Mouse (Mus musculus): ENCODE measurements around the gene Marc2. TPM values are rescaled to one million over a fixed set of nuclear protein-coding genes. Genes with fewer than 3 reads are reported as not detected.

Marc2 gene
- total RNA-seq, 2 experiments from 2014 or later, result 106 to 111 TPM

DNA sequence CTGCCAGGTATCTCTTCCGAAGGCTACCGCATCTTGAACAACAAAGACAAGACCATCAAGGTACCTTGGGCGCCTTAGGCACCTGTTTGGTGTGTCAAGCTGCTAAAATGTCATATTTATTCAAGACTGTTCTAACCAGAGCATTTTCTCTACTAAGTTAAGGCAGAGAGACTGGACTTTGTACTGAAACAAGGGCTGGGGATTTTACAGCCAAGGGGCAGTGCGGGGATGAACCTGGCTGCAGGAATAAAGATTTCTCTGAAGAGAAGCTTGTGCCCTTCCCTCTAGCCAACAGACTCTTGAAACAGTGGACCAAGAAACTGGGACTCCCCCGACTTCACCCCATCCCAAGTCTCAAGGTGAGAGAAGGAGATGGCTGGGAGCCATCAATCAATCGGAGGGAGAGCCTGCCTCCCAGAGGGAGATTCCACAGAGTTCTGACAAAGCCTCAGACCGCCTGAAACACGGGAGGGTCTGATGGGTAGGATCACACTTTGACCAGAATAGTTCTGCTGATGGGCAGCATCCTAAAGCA, 34.5 kb downstream of the Marc2 start:
- no peak for DNase-seq (ENCODE audit: low spot score)
- intact Hi-C loops (cut with DNase I), result no loop called here

DNA sequence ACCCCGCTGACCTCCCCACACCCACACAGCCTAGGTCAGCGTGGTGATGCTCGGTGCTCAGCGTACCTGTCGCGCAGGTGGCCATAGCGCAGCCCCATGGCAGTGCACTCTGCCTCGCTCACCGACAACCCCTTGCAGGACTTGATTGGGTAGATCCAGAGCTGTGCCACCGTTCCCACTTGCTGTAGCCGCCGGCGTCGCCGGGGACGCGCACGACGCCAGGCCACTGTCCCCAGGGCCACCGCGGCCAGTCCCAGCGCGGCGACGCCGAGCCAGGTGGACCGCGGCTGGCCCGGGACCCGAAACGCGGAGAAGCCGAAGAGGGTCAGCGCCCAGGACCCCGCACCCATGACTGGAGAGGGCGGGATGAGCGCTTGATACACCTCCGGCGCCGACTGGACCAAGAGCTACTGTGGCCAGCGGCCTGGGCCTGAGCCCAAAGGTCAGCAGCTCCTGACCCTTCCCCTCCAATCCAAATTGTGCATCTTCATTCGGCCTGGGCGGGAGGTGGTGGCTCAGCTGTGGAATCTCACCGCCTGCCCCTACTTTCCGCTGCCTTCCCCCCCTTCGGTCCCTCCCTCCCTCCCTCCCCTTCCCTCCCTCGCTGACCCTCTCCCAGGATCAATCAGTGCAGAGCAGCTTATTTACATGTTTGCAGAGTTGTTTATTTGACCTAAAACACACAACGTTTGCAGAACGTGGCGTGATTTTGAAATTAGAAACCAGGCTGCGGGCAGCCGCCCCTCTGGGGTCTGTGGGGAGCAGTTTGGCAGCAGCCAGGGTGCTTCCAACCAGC, 35.3 kb downstream of the Marc2 start, which contains the start of gene Marc1:
Marc1 (minus strand) TSS at position 534 of the 796 bp plus-strand sequence.
- DNase-seq (ENCODE audit: low spot score), result no peak
- intact Hi-C loops (cut with DNase I), result no loop called here

DNA sequence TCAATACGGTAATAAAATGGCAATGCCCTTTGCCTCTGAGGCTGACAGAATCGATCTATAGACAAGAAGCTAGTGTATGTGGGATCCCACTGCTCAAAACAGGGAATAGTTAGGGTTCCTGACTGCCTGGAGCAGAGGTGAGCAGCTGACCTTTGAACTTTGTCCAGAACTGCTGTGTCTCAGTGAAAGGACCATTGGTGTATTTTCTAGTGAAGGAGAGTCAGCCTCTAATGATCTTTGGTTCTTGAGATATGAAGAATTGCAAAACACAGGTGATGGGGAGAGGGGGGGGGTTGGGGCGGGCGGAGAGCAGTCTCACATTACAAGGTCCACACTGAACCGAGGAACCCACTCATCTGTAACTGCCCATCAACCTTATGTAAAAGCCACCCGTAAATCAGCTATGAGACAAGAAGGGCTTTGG, 36.7 kb downstream of the Marc2 start:
- DNase-seq (ENCODE audit: low spot score), result no peak
- intact Hi-C loops (cut with DNase I), result no loop called here

DNA sequence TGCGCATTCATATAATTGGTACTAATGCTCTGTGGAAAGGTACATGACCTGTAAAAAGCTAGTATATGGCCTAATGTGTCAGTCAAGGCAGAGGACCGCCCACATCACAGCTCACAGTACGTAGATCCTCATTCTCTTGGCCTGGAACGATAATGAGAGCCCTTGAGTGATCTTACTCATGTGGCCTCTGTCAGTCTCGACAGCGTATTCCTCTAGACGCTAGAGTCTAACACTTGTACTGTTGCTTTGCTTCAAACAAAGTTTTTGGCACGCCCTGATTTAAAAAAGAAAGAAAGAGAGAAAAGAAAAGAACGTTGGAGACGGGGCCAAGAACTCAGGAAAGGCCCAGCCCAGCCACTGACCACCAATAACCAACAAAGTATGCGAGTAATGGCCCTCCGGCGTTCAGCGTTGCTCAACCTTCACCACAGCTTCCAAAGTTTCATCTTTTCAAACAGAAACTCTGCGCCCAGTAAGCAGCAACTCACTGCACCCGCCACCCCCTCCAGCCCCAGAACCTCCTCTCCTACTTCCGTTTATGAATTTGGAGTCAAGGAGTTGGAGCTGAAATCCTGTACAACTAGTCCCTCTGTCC, 37.7 kb downstream of the Marc2 start:
- DNase-seq (ENCODE audit: low spot score), result no peak
- intact Hi-C loops (cut with DNase I), result no loop called here

- intact Hi-C loops (cut with DNase I), result no loop called here
- DNase-seq (ENCODE audit: low spot score), result no peak
These were observed 38.4 kb downstream of the Marc2 start for GRCm38 (mm10) chr1:184807627-184808417.

GRCm38 (mm10) chr1:184807123-184807522, 39.1 kb downstream of the Marc2 start:
- intact Hi-C loops (cut with DNase I), result no loop called here
- DNase-seq (ENCODE audit: low spot score), result no peak

- intact Hi-C loops (cut with DNase I), result no loop called here
- DNase-seq (ENCODE audit: low spot score), result no peak
These were observed 40.5 kb downstream of the Marc2 start for GRCm38 (mm10) chr1:184805749-184806148.

DNA sequence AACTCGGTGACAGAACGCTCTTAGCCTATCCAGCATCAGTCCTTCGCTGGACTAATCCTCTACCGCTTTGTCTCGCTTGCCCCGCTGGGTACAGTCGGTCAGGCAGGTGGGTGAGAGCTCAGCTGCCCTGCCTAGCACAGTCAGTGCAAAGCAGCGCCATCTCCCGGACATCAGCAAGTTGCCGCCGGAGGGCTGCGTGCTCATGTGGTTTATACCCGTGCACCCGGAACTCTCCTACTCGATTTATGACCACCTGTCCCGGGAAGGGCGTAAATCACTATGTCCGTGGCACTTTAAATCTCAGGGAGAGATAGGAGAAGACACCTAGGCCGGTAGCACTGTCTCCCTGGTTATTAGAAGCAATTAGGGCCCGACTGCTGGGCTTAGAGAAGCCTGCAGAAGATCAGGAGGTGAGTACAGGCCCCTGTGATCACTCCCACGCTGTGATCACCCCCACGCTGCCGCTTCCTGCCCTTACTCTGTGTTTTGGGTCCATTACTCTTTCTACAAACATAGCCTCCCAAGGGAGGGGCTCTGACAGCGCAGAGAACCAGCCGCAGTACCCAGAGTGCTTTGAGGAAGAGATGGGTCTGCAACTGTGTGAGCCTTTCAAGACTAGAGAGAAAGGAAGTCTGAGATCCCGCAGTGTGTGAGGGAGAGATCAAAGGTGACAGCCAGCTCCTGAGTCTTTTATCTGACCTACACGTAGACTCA, 52.9 kb downstream of the Marc2 start:
- DNase-seq (ENCODE audit: low spot score), result no peak

DNA sequence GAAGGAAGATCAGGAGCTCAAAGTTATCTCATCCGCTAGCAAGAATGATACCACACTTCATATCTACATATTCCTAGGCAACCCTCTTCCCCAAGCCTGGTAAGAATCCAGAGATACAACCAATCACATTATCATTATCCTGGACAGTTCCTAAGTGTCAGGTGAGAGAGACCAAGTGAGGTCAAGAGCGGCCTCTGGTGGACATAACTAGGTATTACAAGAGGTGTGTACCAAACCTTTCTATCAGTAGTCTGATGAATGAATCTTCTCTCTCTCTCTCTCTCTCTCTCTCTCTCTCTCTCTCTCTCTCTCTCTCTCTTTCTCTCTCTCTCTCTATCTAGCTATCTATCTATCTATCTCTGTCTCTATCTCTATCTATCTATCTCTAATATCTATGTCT, 55.1 kb downstream of the Marc2 start:
- no peak for DNase-seq (ENCODE audit: low spot score)
- intact Hi-C loops (cut with DNase I), result no loop called here

More for the DNA sequence above, 52.9 kb downstream of the Marc2 start:
- intact Hi-C loops (cut with DNase I), result no loop called here

GRCm38 (mm10) chr1:184786376-184787151, 59.7 kb downstream of the Marc2 start:
- intact Hi-C loops (cut with DNase I), result no loop called here
- DNase-seq (ENCODE audit: low spot score), result no peak

GRCm38 (mm10) chr1:184783641-184784040, 62.6 kb downstream of the Marc2 start:
- intact Hi-C loops (cut with DNase I), result no loop called here

GRCm38 (mm10) chr1:184782161-184782513, 64.1 kb downstream of the Marc2 start:
- intact Hi-C loops (cut with DNase I), result no loop called here
- DNase-seq (ENCODE audit: low spot score), result no peak

More at GRCm38 (mm10) chr1:184783641-184784040, 62.6 kb downstream of the Marc2 start:
- DNase-seq (ENCODE audit: low spot score), result no peak

DNA sequence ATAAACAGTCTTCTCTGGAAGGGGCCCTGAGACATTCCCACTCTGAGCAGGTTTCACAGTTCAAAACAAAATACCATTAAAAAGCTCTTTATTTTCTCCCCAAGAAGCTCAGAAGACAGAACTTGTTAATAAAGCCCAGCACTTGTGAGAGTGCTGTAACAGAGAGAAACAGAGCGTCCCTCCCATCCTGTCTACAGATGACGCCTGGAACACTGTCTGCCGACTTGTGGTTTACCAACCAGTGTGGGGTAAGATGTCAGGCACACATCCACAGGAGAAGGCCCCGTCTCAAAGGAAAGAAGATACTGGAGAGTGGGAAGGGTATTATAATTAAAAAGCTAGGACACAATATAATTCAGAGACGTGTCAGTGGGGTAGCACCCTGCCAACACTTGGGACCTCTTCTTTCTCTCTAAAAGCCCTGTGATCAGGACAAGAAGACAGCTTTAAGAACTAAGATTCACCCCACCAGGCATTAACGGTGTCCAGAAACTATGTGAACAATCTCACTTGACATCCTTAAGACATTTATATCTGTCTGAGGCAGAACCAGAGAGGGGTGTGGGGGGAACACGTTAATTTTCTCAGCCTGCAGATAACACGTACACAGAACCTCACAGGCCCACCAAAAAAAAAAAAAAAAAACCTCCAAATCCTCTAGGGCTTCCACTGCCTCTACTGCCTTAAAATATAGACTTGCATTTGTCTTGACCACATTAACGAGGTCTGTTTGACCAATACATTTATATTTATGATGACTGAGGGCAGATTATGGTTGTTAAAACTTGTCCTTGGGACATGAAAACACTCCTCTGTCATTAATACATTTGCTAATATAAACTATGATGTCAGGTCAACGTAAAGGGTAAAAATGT, 64.7 kb downstream of the Marc2 start:
- DNase-seq (ENCODE audit: low spot score), result no peak
- intact Hi-C loops (cut with DNase I), result no loop called here

- intact Hi-C loops (cut with DNase I), result no loop called here
These were observed 68.1 kb downstream of the Marc2 start for GRCm38 (mm10) chr1:184778157-184778556.

GRCm38 (mm10) chr1:184777061-184777795, 69.0 kb downstream of the Marc2 start:
- intact Hi-C loops (cut with DNase I), result no loop called here
- no peak for DNase-seq (ENCODE audit: low spot score)

More at GRCm38 (mm10) chr1:184778157-184778556, 68.1 kb downstream of the Marc2 start:
- DNase-seq (ENCODE audit: low spot score), result no peak

DNA sequence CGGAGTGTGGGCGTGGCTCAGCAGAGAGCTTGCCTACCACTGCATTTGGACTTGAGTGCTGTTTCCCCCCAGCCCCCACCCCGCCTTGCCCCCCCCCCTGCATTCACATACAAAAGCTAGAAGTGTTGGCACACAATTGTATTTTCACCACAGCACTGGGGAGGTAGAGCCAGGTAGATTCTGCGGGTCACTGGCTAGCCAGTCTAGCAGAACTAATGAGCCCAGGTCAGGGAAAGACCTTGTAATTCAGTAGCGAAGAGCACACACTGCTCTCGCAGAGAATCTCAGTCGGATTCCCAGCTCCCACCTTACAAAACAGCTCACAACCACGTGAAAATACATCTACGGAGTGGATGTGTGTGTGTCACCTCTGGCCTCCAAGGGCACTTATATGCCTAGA, 71.0 kb downstream of the Marc2 start:
- no peak for DNase-seq (ENCODE audit: low spot score)
- intact Hi-C loops (cut with DNase I), result no loop called here

DNA sequence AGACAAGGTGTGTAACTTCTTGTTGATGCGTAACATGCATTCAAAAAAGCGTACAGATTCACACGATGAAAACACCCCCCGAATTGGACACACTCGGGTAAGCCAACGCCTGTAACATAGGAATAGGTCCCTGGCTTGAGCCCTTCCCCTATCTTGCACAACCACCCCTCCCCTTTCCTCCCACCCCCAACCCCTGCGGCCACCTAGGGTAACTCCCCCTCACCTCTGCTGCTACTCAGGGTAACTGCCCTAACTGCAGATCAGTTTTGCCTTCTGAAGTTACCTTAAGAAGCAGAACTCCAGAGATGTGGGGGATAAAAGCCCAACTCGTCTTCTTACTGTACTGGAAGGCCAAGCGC, 74.4 kb downstream of the Marc2 start:
- intact Hi-C loops (cut with DNase I), result loop anchor here (1.0 to 2.0 kb wide), 4 partner anchors 17 to 1330 kb away; no protein-coding TSS in a partner anchor
- DNase-seq (ENCODE audit: low spot score), result no peak

Measured in heart, postnatal 25 days (tissue).